In the genomic region with DNA sequence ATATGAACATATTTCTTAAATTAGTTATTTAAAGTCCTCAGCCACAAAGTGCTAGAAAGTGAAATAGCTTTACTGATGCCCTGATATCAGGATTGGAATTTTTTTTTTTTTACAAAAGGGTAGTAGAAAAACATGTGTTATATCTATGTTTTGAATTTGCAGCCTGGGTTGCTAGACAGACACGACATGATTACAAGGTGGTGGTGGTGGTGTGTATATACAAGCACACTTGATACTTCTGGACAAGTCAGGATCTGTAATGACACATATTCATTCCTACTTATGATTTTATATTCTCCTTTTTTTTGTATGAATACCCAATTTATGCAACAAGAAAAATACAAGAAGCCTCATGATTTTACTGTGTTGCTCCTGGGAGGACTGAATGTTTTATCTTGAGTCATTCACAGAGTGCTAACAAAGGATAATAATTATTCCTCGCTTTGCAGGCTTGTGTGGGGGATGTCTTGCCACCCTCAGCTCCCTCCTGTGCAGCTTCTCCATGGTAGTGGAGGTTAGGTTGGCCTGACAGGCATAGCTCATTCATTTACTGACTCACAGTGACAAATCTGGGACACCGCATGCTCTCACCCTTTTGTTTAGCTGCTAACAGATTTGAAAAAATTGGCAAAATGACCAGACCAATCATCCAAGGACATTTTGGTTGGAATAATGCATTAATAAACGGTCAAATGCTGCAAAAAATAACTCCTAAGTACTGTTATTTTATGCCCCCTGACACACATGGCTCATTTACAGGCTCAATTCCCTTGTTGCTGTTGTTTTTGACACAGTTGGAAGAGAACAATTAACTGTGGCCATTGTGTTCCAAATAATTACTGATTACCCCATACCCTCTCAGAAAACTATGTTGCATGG, we compare ENCODE assay signal across 17 mouse cellular contexts.
DNase-seq lines count a peak whose midpoint lies in the region; ATAC-seq lines count a peak whose summit lies in the region.
"Had no signal": no experiment of that assay in that cellular context is flagged by ENCODE, and none has a peak within 500 bp of the region (broad histone marks: within the 10 kb centered on the region; RNA-seq: fewer than 3 reads in every experiment).

No protein-coding gene starts in this region.

- ATAC-seq in forebrain, embryonic 11.5 days (replicated peaks; ENCODE audit: low FRiP score): 0 out of 2 replicates have a peak, but pooled peaks have one; percentile 33
- ATAC-seq in midbrain, embryonic 15.5 days (replicated peaks): 0 out of 2 replicates have a peak, but pooled peaks have one; percentile 50
- peak; percentile 91 for ATAC-seq in forebrain, embryonic 14.5 days
- ATAC-seq: CD4-positive, CD25-positive, alpha-beta regulatory T cell, adult 4 months had no signal

- H3K4me3 ChIP-seq in forebrain, embryonic 11.5 days (ENCODE audit: low read depth, low read length): no peak overlapping the region
- H3K4me3 ChIP-seq in forebrain, embryonic 10.5 days: no peak overlapping the region
- no peak overlapping the region for H3K4me3 ChIP-seq in midbrain, embryonic 15.5 days
- no peak overlapping the region for H3K4me3 ChIP-seq in midbrain, embryonic 10.5 days
- no peak overlapping the region for H3K4me3 ChIP-seq in forebrain, embryonic 14.5 days (ENCODE audit: low read depth, low read length)
- H3K4me3 ChIP-seq: embryonic facial prominence, embryonic 12.5 days; heart, adult 2 months; limb, embryonic 10.5 days; liver, embryonic 15.5 days had no signal

- 57% methylated on average over 4 of the region's 4 CpGs for WGBS in forebrain, embryonic 11.5 days
- WGBS in forebrain, embryonic 10.5 days: 69% methylated on average over 4 of the region's 4 CpGs
- 44% methylated on average over 4 of the region's 4 CpGs for WGBS in midbrain, embryonic 15.5 days
- 74% methylated on average over 4 of the region's 4 CpGs for WGBS in midbrain, embryonic 10.5 days
- 29% methylated on average over 4 of the region's 4 CpGs for WGBS in forebrain, embryonic 14.5 days

- no peak for DNase-seq in forebrain, embryonic 11.5 days (ENCODE audit: low spot score)
- DNase-seq in forebrain, embryonic 10.5 days (ENCODE audit: extremely low spot score, low spot score): no peak
- DNase-seq in midbrain, embryonic 10.5 days (ENCODE audit: low spot score): no peak
- DNase-seq in forebrain, embryonic 14.5 days (ENCODE audit: low spot score): peak; percentile 65
- DNase-seq in telencephalon, adult 2 months (ENCODE audit: low read depth, low spot score): peak; percentile 35
- DNase-seq in heart, postnatal 25 days (ENCODE audit: low spot score): no peak
- DNase-seq: cerebellum, adult 8-10 months; heart, adult 2 months; heart, postnatal 10 days; kidney, postnatal 25 days; lung, postnatal 36 days; right cerebral cortex, postnatal 25 days had no signal

- no peak overlapping the region for H3K9ac ChIP-seq in forebrain, embryonic 11.5 days (ENCODE audit: low read length)
- H3K9ac ChIP-seq in midbrain, embryonic 15.5 days: no peak overlapping the region
- H3K9ac ChIP-seq in forebrain, embryonic 14.5 days (ENCODE audit: low read length): no peak overlapping the region
- H3K9ac ChIP-seq: embryonic facial prominence, embryonic 12.5 days; liver, embryonic 15.5 days had no signal

- H3K36me3 ChIP-seq in forebrain, embryonic 11.5 days (ENCODE audit: control insufficient read depth, insufficient read depth, low read length): no peaks in the 10 kb centered on the region
- no peaks in the 10 kb centered on the region for H3K36me3 ChIP-seq in forebrain, embryonic 10.5 days (replicated peaks)
- no peaks in the 10 kb centered on the region for H3K36me3 ChIP-seq in midbrain, embryonic 15.5 days (replicated peaks)
- no peaks in the 10 kb centered on the region for H3K36me3 ChIP-seq in midbrain, embryonic 10.5 days
- H3K36me3 ChIP-seq in forebrain, embryonic 14.5 days (ENCODE audit: control insufficient read depth, insufficient read depth, low read length): no peaks in the 10 kb centered on the region
- H3K36me3 ChIP-seq: embryonic facial prominence, embryonic 12.5 days; limb, embryonic 10.5 days; liver, embryonic 15.5 days had no signal

- intact Hi-C loops in heart, postnatal 25 days (cut with DNase I): no loop called here

- no peaks in the 10 kb centered on the region for H3K27me3 ChIP-seq in forebrain, embryonic 11.5 days (ENCODE audit: control insufficient read depth, insufficient read depth, low read length)
- H3K27me3 ChIP-seq in forebrain, embryonic 10.5 days (ENCODE audit: poor library complexity, severe bottlenecking): no peaks in the 10 kb centered on the region
- H3K27me3 ChIP-seq in midbrain, embryonic 15.5 days (replicated peaks): no peaks in the 10 kb centered on the region
- no peaks in the 10 kb centered on the region for H3K27me3 ChIP-seq in midbrain, embryonic 10.5 days (ENCODE audit: low read depth, poor library complexity, severe bottlenecking)
- H3K27me3 ChIP-seq in forebrain, embryonic 14.5 days (replicated peaks; ENCODE audit: control insufficient read depth, insufficient read depth, low read length): no peaks in the 10 kb centered on the region
- H3K27me3 ChIP-seq: embryonic facial prominence, embryonic 12.5 days; liver, embryonic 15.5 days had no signal

- no peak overlapping the region for H3K4me2 ChIP-seq in forebrain, embryonic 11.5 days (ENCODE audit: low read depth, low read length, severe bottlenecking)
- no peak overlapping the region for H3K4me2 ChIP-seq in midbrain, embryonic 15.5 days
- no peak overlapping the region for H3K4me2 ChIP-seq in forebrain, embryonic 14.5 days (ENCODE audit: low read length)
- H3K4me2 ChIP-seq: embryonic facial prominence, embryonic 12.5 days; liver, embryonic 15.5 days had no signal

- H3K27ac ChIP-seq in forebrain, embryonic 11.5 days (ENCODE audit: low read depth, low read length): no peak overlapping the region
- no peak overlapping the region for H3K27ac ChIP-seq in forebrain, embryonic 10.5 days
- H3K27ac ChIP-seq in midbrain, embryonic 15.5 days: no peak overlapping the region
- H3K27ac ChIP-seq in midbrain, embryonic 10.5 days (replicated peaks): no peak overlapping the region
- 0 out of 2 replicates have a peak overlapping the region, but pooled peaks have one; percentile 11 for H3K27ac ChIP-seq in forebrain, embryonic 14.5 days (ENCODE audit: low read depth, low read length)
- H3K27ac ChIP-seq: embryonic facial prominence, embryonic 12.5 days; heart, adult 2 months; limb, embryonic 10.5 days; liver, embryonic 15.5 days had no signal

- no peaks in the 10 kb centered on the region for H3K4me1 ChIP-seq in forebrain, embryonic 11.5 days (replicated peaks; ENCODE audit: control insufficient read depth, insufficient read depth, low read length)
- H3K4me1 ChIP-seq in forebrain, embryonic 10.5 days: peaks cover 16% of the 10 kb centered on the region
- H3K4me1 ChIP-seq in midbrain, embryonic 15.5 days: no peaks in the 10 kb centered on the region
- H3K4me1 ChIP-seq in midbrain, embryonic 10.5 days: no peaks in the 10 kb centered on the region
- H3K4me1 ChIP-seq in forebrain, embryonic 14.5 days (ENCODE audit: control insufficient read depth, insufficient read depth, low read length): peaks cover 5% of the 10 kb centered on the region; the same call in 1 of the 2 replicates
- H3K4me1 ChIP-seq: embryonic facial prominence, embryonic 12.5 days; limb, embryonic 10.5 days; liver, embryonic 15.5 days had no signal

- no peaks in the 10 kb centered on the region for H3K9me3 ChIP-seq in forebrain, embryonic 11.5 days (ENCODE audit: control insufficient read depth, low read length)
- no peaks in the 10 kb centered on the region for H3K9me3 ChIP-seq in forebrain, embryonic 10.5 days
- no peaks in the 10 kb centered on the region for H3K9me3 ChIP-seq in midbrain, embryonic 15.5 days
- no peaks in the 10 kb centered on the region for H3K9me3 ChIP-seq in midbrain, embryonic 10.5 days (replicated peaks)
- H3K9me3 ChIP-seq in forebrain, embryonic 14.5 days (replicated peaks; ENCODE audit: control insufficient read depth, low read length): no peaks in the 10 kb centered on the region
- H3K9me3 ChIP-seq: embryonic facial prominence, embryonic 12.5 days; limb, embryonic 10.5 days; liver, embryonic 15.5 days had no signal

Comparison
In these comparisons a context has a peak if more than half of its experiments do, and no peak if none do; other contexts are left out.
1. DNase-seq: peak in forebrain, embryonic 14.5 days (single experiment) and telencephalon, adult 2 months (single experiment); none in forebrain, embryonic 11.5 days (single experiment), forebrain, embryonic 10.5 days (single experiment), midbrain, embryonic 10.5 days (single experiment) and heart, postnatal 25 days (single experiment).
2. ATAC-seq: peak in every context shown above with its lines; median percentile 91 in forebrain, embryonic 14.5 days; 50 in midbrain, embryonic 15.5 days; 33 in forebrain, embryonic 11.5 days.